Mouse (Mus musculus): Measurements from ENCODE around the gene Opcml. TPM values are rescaled to one million over a fixed set of nuclear protein-coding genes. Genes with fewer than 3 reads are reported as not detected.

Gene Opcml
- polyA plus RNA-seq, 1 experiment from 2014 or later = 10.1 TPM

DNA sequence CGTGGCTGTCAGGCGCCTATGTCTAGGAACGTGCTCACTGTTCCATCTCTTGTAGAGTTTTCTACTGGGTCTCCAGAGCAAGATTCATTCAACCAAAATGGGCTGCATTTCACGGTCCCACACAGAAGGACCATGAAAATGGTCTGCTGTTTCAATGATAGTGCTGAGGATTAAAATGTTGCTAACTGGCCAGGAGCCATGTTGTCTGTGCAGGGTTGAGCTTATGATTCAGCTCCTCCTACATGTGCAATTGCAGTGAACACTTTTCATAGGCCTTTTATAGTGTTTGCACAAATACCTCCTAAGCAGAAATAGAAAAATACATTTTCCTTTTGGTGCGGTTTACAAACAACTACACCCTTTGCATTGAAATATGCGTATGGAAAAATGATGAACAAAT lies 684.0 kb downstream of the Opcml start:
- Histone ChIP-seq H3K36me3 (ENCODE audit: control insufficient read depth, insufficient read depth, low read length) (no peaks in the 10 kb centered on the region), H3K9me3 (ENCODE audit: control insufficient read depth, low read length) (no peaks in the 10 kb centered on the region), H3K4me1 (replicated peaks; ENCODE audit: control insufficient read depth, insufficient read depth, low read length) (peaks cover 2% of the 10 kb centered on the region; the same call in 1 of the 2 replicates), H3K27ac (ENCODE audit: low read length) (no peak overlapping the region), H3K4me2 (ENCODE audit: low read depth, low read length) (no peak overlapping the region), H3K4me3 (ENCODE audit: low read length) (no peak overlapping the region), H3K9ac (ENCODE audit: low read length) (no peak overlapping the region), H3K27me3 (ENCODE audit: control insufficient read depth, insufficient read depth, low read depth, low read length) (no peaks in the 10 kb centered on the region)
- no peak for ATAC-seq (ENCODE audit: low read depth)
- WGBS = 87% methylated on average over 6 of the region's 6 CpGs

GRCm38 (mm10) chr9:28481261-28481660 lies 690.7 kb downstream of the Opcml start:
- Histone ChIP-seq H3K4me3 (ENCODE audit: low read length) (no peak overlapping the region), H3K4me1 (replicated peaks; ENCODE audit: control insufficient read depth, insufficient read depth, low read length) (no peaks in the 10 kb centered on the region), H3K9ac (ENCODE audit: low read length) (no peak overlapping the region), H3K27ac (ENCODE audit: low read length) (no peak overlapping the region), H3K4me2 (ENCODE audit: low read depth, low read length) (no peak overlapping the region), H3K36me3 (ENCODE audit: control insufficient read depth, insufficient read depth, low read length) (no peaks in the 10 kb centered on the region), H3K27me3 (ENCODE audit: control insufficient read depth, insufficient read depth, low read depth, low read length) (no peaks in the 10 kb centered on the region), H3K9me3 (ENCODE audit: control insufficient read depth, low read length) (no peaks in the 10 kb centered on the region)
- no peak for ATAC-seq (ENCODE audit: low read depth)
- WGBS = 66% methylated on average over 4 of the region's 4 CpGs

GRCm38 (mm10) chr9:28488499-28488898 lies 697.9 kb downstream of the Opcml start:
- no peaks in the 10 kb centered on the region for H3K4me1 ChIP-seq (replicated peaks; ENCODE audit: control insufficient read depth, insufficient read depth, low read length)
- no peaks in the 10 kb centered on the region for H3K27me3 ChIP-seq (ENCODE audit: control insufficient read depth, insufficient read depth, low read depth, low read length)
- 79% methylated on average over 2 of the region's 2 CpGs for WGBS
- no peak overlapping the region for H3K4me3 ChIP-seq (ENCODE audit: low read length)
- H3K27ac ChIP-seq (ENCODE audit: low read length) = no peak overlapping the region
- no peak for ATAC-seq (ENCODE audit: low read depth)
- H3K4me2 ChIP-seq (ENCODE audit: low read depth, low read length) = no peak overlapping the region
- H3K9ac ChIP-seq (ENCODE audit: low read length) = no peak overlapping the region
- H3K36me3 ChIP-seq (ENCODE audit: control insufficient read depth, insufficient read depth, low read length) = no peaks in the 10 kb centered on the region
- no peaks in the 10 kb centered on the region for H3K9me3 ChIP-seq (ENCODE audit: control insufficient read depth, low read length)

DNA sequence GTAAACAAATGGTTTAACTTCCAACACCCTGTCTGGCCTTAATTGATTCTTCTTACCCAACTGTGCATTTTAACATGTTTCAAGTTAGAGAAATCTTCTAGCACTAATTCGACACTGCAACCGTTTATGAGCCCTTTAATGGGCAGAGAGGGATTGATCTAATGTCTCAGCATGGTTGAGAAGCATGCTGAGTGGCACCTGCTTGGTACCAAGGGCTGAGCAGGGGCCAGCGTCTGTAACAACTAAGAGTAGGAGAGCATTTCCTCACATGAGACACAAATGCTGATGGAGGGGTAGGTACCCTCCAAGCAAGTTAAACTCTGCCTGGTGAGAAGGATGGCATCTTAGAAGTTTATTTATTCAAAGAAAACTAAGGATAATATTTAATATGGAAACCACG lies 699.3 kb downstream of the Opcml start:
- Histone ChIP-seq H3K9ac (ENCODE audit: low read length) (no peak overlapping the region), H3K4me2 (ENCODE audit: low read depth, low read length) (no peak overlapping the region), H3K36me3 (ENCODE audit: control insufficient read depth, insufficient read depth, low read length) (no peaks in the 10 kb centered on the region), H3K4me3 (ENCODE audit: low read length) (no peak overlapping the region), H3K27me3 (ENCODE audit: control insufficient read depth, insufficient read depth, low read depth, low read length) (no peaks in the 10 kb centered on the region), H3K4me1 (replicated peaks; ENCODE audit: control insufficient read depth, insufficient read depth, low read length) (no peaks in the 10 kb centered on the region), H3K9me3 (ENCODE audit: control insufficient read depth, low read length) (no peaks in the 10 kb centered on the region), H3K27ac (ENCODE audit: low read length) (no peak overlapping the region)
- ATAC-seq (ENCODE audit: low read depth) = no peak
- WGBS = 60% methylated on average over 4 of the region's 4 CpGs

- Histone ChIP-seq H3K9ac (ENCODE audit: low read length) (no peak overlapping the region), H3K9me3 (ENCODE audit: control insufficient read depth, low read length) (no peaks in the 10 kb centered on the region), H3K27me3 (ENCODE audit: control insufficient read depth, insufficient read depth, low read depth, low read length) (no peaks in the 10 kb centered on the region), H3K27ac (ENCODE audit: low read length) (no peak overlapping the region), H3K4me2 (ENCODE audit: low read depth, low read length) (no peak overlapping the region), H3K4me1 (replicated peaks; ENCODE audit: control insufficient read depth, insufficient read depth, low read length) (no peaks in the 10 kb centered on the region), H3K36me3 (ENCODE audit: control insufficient read depth, insufficient read depth, low read length) (no peaks in the 10 kb centered on the region), H3K4me3 (ENCODE audit: low read length) (no peak overlapping the region)
- WGBS = 72% methylated on average over 3 of the region's 3 CpGs
- no peak for ATAC-seq (ENCODE audit: low read depth)
Measured at GRCm38 (mm10) chr9:28490410-28490809, 699.8 kb downstream of the Opcml start.

DNA sequence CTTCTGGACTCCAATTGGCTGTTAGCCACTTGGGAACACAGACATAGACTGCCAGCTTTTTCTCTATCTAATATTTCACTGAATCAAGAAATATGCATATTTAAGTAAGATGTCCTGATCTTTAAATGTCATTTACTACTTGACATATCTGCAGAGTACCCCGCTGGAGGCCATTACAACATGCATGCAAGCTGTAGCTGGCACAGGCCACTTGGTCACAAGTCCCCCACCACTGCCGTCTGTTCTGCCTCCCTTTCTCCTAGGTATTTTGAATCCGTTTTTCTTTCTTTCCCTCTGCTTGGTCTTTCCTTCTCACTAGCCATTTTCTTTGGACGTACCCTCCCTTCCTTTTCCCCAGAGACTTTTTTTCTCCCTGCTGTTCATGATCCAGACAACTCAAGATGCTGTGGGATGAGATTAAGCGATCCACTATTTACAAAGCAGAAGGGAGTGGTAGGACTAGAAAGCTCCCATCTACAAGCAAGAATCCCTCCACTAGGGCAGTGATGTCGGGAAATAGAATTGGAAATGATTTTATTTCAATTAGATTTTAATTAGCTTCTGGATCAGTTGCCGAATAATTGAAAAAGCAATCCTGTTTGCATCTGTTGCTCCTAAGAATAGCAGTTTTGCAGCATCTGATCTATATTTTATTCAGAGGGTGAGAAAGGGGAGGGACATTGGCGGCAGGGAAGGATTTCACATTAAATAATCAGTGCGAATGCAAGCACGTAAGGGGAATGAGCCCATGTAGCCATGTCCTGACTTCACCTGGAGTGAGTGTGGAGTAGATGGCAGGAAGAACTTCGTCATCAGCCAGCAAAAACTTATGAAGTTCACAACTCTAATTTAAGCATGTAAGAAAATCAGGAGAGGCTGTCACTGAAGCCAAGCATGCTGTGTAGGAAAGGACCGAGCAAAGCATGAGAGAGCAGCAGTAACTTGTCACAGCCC lies 709.5 kb downstream of the Opcml start:
- H3K36me3 ChIP-seq (ENCODE audit: control insufficient read depth, insufficient read depth, low read length) = no peaks in the 10 kb centered on the region
- WGBS = 69% methylated on average over 12 of the region's 12 CpGs
- H3K27ac ChIP-seq (ENCODE audit: low read length) = no peak overlapping the region
- no peaks in the 10 kb centered on the region for H3K4me1 ChIP-seq (replicated peaks; ENCODE audit: control insufficient read depth, insufficient read depth, low read length)
- no peaks in the 10 kb centered on the region for H3K9me3 ChIP-seq (ENCODE audit: control insufficient read depth, low read length)
- ATAC-seq (ENCODE audit: low read depth) = no peak
- no peak overlapping the region for H3K9ac ChIP-seq (ENCODE audit: low read length)
- H3K4me2 ChIP-seq (ENCODE audit: low read depth, low read length) = no peak overlapping the region
- no peaks in the 10 kb centered on the region for H3K27me3 ChIP-seq (ENCODE audit: control insufficient read depth, insufficient read depth, low read depth, low read length)
- H3K4me3 ChIP-seq (ENCODE audit: low read length) = no peak overlapping the region

DNA sequence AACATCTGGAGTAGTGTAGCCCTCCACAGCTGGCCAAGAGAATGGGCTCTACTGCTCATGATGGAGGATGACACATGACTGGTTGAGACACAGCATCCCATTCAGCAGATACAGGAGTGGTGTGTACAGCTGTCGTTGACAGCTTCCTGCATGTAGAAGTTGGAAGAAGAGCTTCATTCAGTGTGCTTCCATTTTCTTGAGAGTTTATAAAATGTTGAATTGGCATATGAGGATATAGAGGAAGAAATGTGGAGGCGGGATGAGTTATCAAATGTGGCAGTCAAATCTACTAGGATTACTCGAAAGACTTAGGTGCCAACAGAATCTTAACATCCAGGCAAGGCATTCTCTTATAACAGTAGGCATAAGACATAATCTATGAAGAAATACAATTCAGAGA lies 723.3 kb downstream of the Opcml start:
- WGBS = 86% methylated on average over 3 of the region's 3 CpGs
- H3K36me3 ChIP-seq (ENCODE audit: control insufficient read depth, insufficient read depth, low read length) = no peaks in the 10 kb centered on the region
- ATAC-seq (ENCODE audit: low read depth) = no peak

GRCm38 (mm10) chr9:28533191-28533590 lies 742.6 kb downstream of the Opcml start:
- no peak overlapping the region for H3K4me2 ChIP-seq (ENCODE audit: low read depth, low read length)
- H3K4me1 ChIP-seq (replicated peaks; ENCODE audit: control insufficient read depth, insufficient read depth, low read length) = no peaks in the 10 kb centered on the region
- H3K4me3 ChIP-seq (ENCODE audit: low read length) = no peak overlapping the region
- no peak overlapping the region for H3K27ac ChIP-seq (ENCODE audit: low read length)
- no peaks in the 10 kb centered on the region for H3K27me3 ChIP-seq (ENCODE audit: control insufficient read depth, insufficient read depth, low read depth, low read length)
- H3K9ac ChIP-seq (ENCODE audit: low read length) = no peak overlapping the region
- WGBS = 90% methylated on average over 1 of the region's 1 CpGs
- H3K36me3 ChIP-seq (ENCODE audit: control insufficient read depth, insufficient read depth, low read length) = no peaks in the 10 kb centered on the region
- ATAC-seq (ENCODE audit: low read depth) = no peak
- no peaks in the 10 kb centered on the region for H3K9me3 ChIP-seq (ENCODE audit: control insufficient read depth, low read length)

More for the DNA sequence above, 723.3 kb downstream of the Opcml start:
- H3K9ac ChIP-seq (ENCODE audit: low read length) = no peak overlapping the region
- H3K4me3 ChIP-seq (ENCODE audit: low read length) = no peak overlapping the region
- no peaks in the 10 kb centered on the region for H3K4me1 ChIP-seq (replicated peaks; ENCODE audit: control insufficient read depth, insufficient read depth, low read length)
- H3K4me2 ChIP-seq (ENCODE audit: low read depth, low read length) = no peak overlapping the region
- no peaks in the 10 kb centered on the region for H3K9me3 ChIP-seq (ENCODE audit: control insufficient read depth, low read length)
- H3K27ac ChIP-seq (ENCODE audit: low read length) = no peak overlapping the region
- no peaks in the 10 kb centered on the region for H3K27me3 ChIP-seq (ENCODE audit: control insufficient read depth, insufficient read depth, low read depth, low read length)

DNA sequence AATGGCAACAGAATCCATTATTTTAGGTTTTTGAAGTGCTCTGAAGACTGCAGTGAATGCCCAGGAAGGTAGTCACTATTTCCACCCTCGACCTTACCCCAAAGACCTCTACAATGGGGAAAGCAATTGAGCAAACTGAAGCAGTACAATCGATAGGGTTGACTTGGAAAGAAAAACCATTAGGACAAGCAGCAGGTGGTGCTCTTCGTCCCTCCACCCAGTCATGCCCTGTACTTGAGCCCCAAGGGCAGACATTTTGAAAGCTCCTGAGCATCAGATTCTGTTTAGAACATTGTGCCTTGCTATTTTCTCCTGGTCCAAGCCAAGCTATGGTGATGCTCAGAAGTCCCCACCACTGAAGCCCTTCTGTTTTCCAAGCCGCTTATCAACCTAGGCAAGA lies 744.4 kb downstream of the Opcml start:
- H3K9me3 ChIP-seq (ENCODE audit: control insufficient read depth, low read length) = no peaks in the 10 kb centered on the region
- 90% methylated on average over 4 of the region's 4 CpGs for WGBS

More for the DNA sequence above, 744.4 kb downstream of the Opcml start:
- no peak overlapping the region for H3K4me3 ChIP-seq (ENCODE audit: low read length)
- no peak overlapping the region for H3K4me2 ChIP-seq (ENCODE audit: low read depth, low read length)
- no peak for ATAC-seq (ENCODE audit: low read depth)
- H3K27ac ChIP-seq (ENCODE audit: low read length) = no peak overlapping the region
- no peaks in the 10 kb centered on the region for H3K27me3 ChIP-seq (ENCODE audit: control insufficient read depth, insufficient read depth, low read depth, low read length)
- no peaks in the 10 kb centered on the region for H3K36me3 ChIP-seq (ENCODE audit: control insufficient read depth, insufficient read depth, low read length)
- no peak overlapping the region for H3K9ac ChIP-seq (ENCODE audit: low read length)
- no peaks in the 10 kb centered on the region for H3K4me1 ChIP-seq (replicated peaks; ENCODE audit: control insufficient read depth, insufficient read depth, low read length)

Data from lung, embryonic 16.5 days (tissue).